Mouse (Mus musculus): ENCODE results near the gene Olfr652.

Olfr652 gene

GRCm38 (mm10) chr7:104560601-104561000 is at the start of gene Olfr652:
Gene Olfr652, plus strand, starts transcription at chr7:104560901.
- DNase-seq, result no peak

GRCm38 (mm10) chr7:104549833-104550232 is 10.9 kb upstream of the Olfr652 start, which contains the start of gene Olfr651:
Gene Olfr651, plus strand, starts transcription at chr7:104550133.
- DNase-seq, result no peak

GRCm38 (mm10) chr7:104552700-104553099 is 8.0 kb upstream of the Olfr652 start:
- no peak for DNase-seq

- DNase-seq, result no peak
Measured at GRCm38 (mm10) chr7:104577014-104577413, 16.3 kb downstream of the Olfr652 start, which contains the start of gene Olfr653. Gene Olfr653, plus strand, starts transcription at chr7:104577314.

GRCm38 (mm10) chr7:104580846-104581245 is 20.1 kb downstream of the Olfr652 start:
- DNase-seq, result no peak

- no peak for DNase-seq
Measured at GRCm38 (mm10) chr7:104581429-104581828, 20.7 kb downstream of the Olfr652 start.

- DNase-seq, result no peak
Measured at GRCm38 (mm10) chr7:104586725-104587124, 26.0 kb downstream of the Olfr652 start, which contains the start of gene Olfr654. Gene Olfr654, plus strand, starts transcription at chr7:104587025.

- no peak for DNase-seq
Measured at GRCm38 (mm10) chr7:104588274-104588673, 27.6 kb downstream of the Olfr652 start.

GRCm38 (mm10) chr7:104601679-104602078 is 41.0 kb downstream of the Olfr652 start, which contains the start of gene Olfr655:
Gene Olfr655, minus strand, starts transcription at chr7:104601779.
- no peak for DNase-seq

GRCm38 (mm10) chr7:104603173-104603572 is 42.5 kb downstream of the Olfr652 start:
- DNase-seq, result no peak

- DNase-seq, result no peak
Measured at GRCm38 (mm10) chr7:104604727-104605126, 44.0 kb downstream of the Olfr652 start.

GRCm38 (mm10) chr7:104613655-104614054 is 53.0 kb downstream of the Olfr652 start, which contains the start of gene Olfr656:
Gene Olfr656, plus strand, starts transcription at chr7:104613955.
- no peak for DNase-seq

Data from cerebellum, adult 9-11 months (tissue).